Mouse (Mus musculus): Measurements from ENCODE around the gene Vstm4. TPM values are rescaled to one million over a fixed set of nuclear protein-coding genes. Genes with fewer than 3 reads are reported as not detected.

Vstm4 gene
- total RNA-seq, 1 experiment: 0.36 TPM

DNA sequence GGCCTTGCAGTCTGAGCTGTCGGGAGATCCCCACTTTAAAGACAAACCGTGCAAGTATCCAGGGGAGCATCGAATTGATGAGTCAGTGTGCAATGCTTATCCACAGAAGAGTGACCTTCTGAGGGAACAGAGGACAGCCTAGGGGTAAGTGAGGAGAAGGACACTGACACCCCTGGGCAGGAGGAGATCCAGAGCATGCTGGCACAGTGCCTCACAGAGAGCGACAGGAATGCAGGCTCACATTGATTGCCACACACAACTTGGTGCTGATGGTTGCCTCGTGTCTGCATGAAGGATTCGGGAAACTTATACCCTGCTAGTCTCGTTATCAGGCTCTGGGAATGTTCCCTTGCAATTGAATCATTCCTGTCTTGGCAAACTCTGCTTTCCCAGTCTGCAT is 39.3 kb upstream of the Vstm4 start:
- Histone ChIP-seq H3K4me1 (ENCODE audit: control insufficient read depth in 2 of 2, insufficient read depth in 2 of 2, low read length in 2 of 2, poor library complexity in 1 of 2) (no peaks in the 10 kb centered on the region), H3K9me3 (ENCODE audit: control insufficient read depth, insufficient read depth, low read depth, low read length) (no peaks in the 10 kb centered on the region), H3K27ac (ENCODE audit: insufficient read depth, low read depth, low read length, poor library complexity, severe bottlenecking) (no peak overlapping the region), H3K4me3 (ENCODE audit: insufficient read depth in 1 of 2, low read depth in 1 of 2, low read length in 2 of 2, poor library complexity in 1 of 2, severe bottlenecking in 1 of 2) (no peak overlapping the region), H3K9ac (ENCODE audit: insufficient read depth, low read depth, low read length, poor library complexity, severe bottlenecking) (no peak overlapping the region), H3K36me3 (ENCODE audit: control insufficient read depth, insufficient read depth, low read length, poor library complexity, severe bottlenecking) (no peaks in the 10 kb centered on the region)
- in situ Hi-C loops (cut with MboI; ENCODE audit: low sequenced_read_pairs in 2 of 2, unreplicated experiment in 2 of 2): no loop called here
- DNase-seq (ENCODE audit: low read depth, low spot score): no peak
- TF ChIP-seq MAFK (IDR thresholded peaks at IDR 0.05; ENCODE audit: insufficient read depth, low read depth, low read length) (no peak), HCFC1 (IDR thresholded peaks at IDR 0.05; ENCODE audit: borderline replicate concordance, insufficient read depth, low read length) (no peak), ZNF384 (IDR thresholded peaks at IDR 0.05; ENCODE audit: low read depth, low read length) (no peak), ZC3H11A (IDR thresholded peaks at IDR 0.05; ENCODE audit: borderline replicate concordance, low read depth, low read length) (no peak), CHD2 (IDR thresholded peaks at IDR 0.05; ENCODE audit: low read depth, low read length) (no peak)

DNA sequence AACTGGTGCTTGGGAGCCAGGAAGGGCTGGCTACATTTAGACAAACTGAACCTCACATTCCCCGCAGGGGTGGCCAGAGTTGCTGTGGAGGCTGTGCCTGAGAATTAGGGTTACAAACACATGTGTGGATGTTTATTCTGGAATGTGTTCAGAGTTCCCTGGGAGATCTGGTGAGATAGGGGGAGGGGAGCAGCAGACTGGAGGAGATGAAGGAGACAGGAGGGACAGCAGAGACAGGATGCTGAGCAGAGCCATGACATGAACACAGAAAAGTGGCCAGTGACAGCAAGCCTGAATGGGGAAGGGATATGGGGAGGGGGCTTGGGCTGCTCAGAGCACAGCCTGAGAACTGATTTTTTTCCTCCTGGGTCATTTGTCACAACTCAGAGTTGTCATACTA is 37.3 kb upstream of the Vstm4 start:
- Histone ChIP-seq H3K4me3 (ENCODE audit: insufficient read depth in 1 of 2, low read depth in 1 of 2, low read length in 2 of 2, poor library complexity in 1 of 2, severe bottlenecking in 1 of 2) (no peak overlapping the region), H3K9ac (ENCODE audit: insufficient read depth, low read depth, low read length, poor library complexity, severe bottlenecking) (no peak overlapping the region), H3K4me1 (ENCODE audit: control insufficient read depth in 2 of 2, insufficient read depth in 2 of 2, low read length in 2 of 2, poor library complexity in 1 of 2) (no peaks in the 10 kb centered on the region), H3K36me3 (ENCODE audit: control insufficient read depth, insufficient read depth, low read length, poor library complexity, severe bottlenecking) (no peaks in the 10 kb centered on the region), H3K27ac (ENCODE audit: insufficient read depth, low read depth, low read length, poor library complexity, severe bottlenecking) (no peak overlapping the region), H3K9me3 (ENCODE audit: control insufficient read depth, insufficient read depth, low read depth, low read length) (no peaks in the 10 kb centered on the region)
- no peak for DNase-seq (ENCODE audit: low read depth, low spot score)
- in situ Hi-C loops (cut with MboI; ENCODE audit: low sequenced_read_pairs in 2 of 2, unreplicated experiment in 2 of 2): no loop called here
- TF ChIP-seq HCFC1 (IDR thresholded peaks at IDR 0.05; ENCODE audit: borderline replicate concordance, insufficient read depth, low read length): no peak
- no peak for TF ChIP-seq ZNF384 (IDR thresholded peaks at IDR 0.05; ENCODE audit: low read depth, low read length)
- TF ChIP-seq CHD2 (IDR thresholded peaks at IDR 0.05; ENCODE audit: low read depth, low read length): no peak
- TF ChIP-seq MAFK (IDR thresholded peaks at IDR 0.05; ENCODE audit: insufficient read depth, low read depth, low read length): no peak
- no peak for TF ChIP-seq ZC3H11A (IDR thresholded peaks at IDR 0.05; ENCODE audit: borderline replicate concordance, low read depth, low read length)

DNA sequence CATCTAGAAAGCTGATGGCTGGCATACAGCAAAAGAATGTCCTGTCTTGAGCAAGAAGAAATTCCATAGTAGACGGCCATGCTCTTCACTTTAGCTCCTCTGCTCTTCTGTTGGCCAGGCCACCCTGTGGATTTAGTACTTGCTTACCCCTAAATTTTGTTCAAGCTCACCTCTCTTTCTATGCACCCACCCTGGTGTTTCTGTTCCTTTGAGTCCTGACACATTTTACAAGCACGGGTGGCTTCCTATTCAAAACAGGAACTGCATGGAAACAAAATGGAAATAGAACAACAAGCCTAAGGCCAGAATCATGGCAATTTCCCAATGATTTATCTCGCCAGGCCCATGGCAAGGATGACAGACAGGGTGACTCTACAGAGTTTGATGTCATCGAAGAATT is 33.7 kb upstream of the Vstm4 start:
- Histone ChIP-seq H3K9me3 (ENCODE audit: control insufficient read depth, insufficient read depth, low read depth, low read length) (no peaks in the 10 kb centered on the region), H3K4me3 (ENCODE audit: insufficient read depth in 1 of 2, low read depth in 1 of 2, low read length in 2 of 2, poor library complexity in 1 of 2, severe bottlenecking in 1 of 2) (no peak overlapping the region), H3K9ac (ENCODE audit: insufficient read depth, low read depth, low read length, poor library complexity, severe bottlenecking) (no peak overlapping the region), H3K4me1 (ENCODE audit: control insufficient read depth in 2 of 2, insufficient read depth in 2 of 2, low read length in 2 of 2, poor library complexity in 1 of 2) (peaks cover 3 to 25% of the 10 kb centered on the region in 2 experiments; a peak in 3 of 4 replicates), H3K36me3 (ENCODE audit: control insufficient read depth, insufficient read depth, low read length, poor library complexity, severe bottlenecking) (no peaks in the 10 kb centered on the region), H3K27ac (ENCODE audit: insufficient read depth, low read depth, low read length, poor library complexity, severe bottlenecking) (no peak overlapping the region)
- no peak for TF ChIP-seq HCFC1 (IDR thresholded peaks at IDR 0.05; ENCODE audit: borderline replicate concordance, insufficient read depth, low read length)
- no peak for TF ChIP-seq ZNF384 (IDR thresholded peaks at IDR 0.05; ENCODE audit: low read depth, low read length)
- no peak for TF ChIP-seq MAFK (IDR thresholded peaks at IDR 0.05; ENCODE audit: insufficient read depth, low read depth, low read length)
- TF ChIP-seq CHD2 (IDR thresholded peaks at IDR 0.05; ENCODE audit: low read depth, low read length): no peak
- TF ChIP-seq ZC3H11A (IDR thresholded peaks at IDR 0.05; ENCODE audit: borderline replicate concordance, low read depth, low read length): no peak
- in situ Hi-C loops (cut with MboI; ENCODE audit: low sequenced_read_pairs in 2 of 2, unreplicated experiment in 2 of 2): no loop called here
- DNase-seq (ENCODE audit: low read depth, low spot score): no peak

DNA sequence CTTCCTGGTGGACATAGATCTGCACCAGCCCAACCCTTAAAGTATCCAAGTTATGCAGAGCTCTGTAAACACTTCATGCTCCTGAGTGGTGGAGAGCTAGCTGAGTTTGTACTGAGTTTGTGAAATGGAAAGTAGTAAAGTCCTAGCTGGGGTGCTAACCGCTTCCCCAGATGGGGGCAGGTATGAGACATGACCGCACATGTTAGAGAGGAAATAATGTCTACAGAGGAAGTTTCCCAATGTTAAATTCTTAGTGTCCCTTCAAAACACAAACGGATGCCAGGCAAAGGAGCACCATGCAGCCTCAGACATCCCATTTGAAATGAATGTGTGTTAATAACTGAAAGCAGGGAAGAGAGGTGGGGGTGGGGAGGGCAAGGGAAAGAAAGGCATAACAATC is 32.7 kb upstream of the Vstm4 start:
- Histone ChIP-seq H3K36me3 (ENCODE audit: control insufficient read depth, insufficient read depth, low read length, poor library complexity, severe bottlenecking) (no peaks in the 10 kb centered on the region), H3K27ac (ENCODE audit: insufficient read depth, low read depth, low read length, poor library complexity, severe bottlenecking) (no peak overlapping the region), H3K4me1 (ENCODE audit: control insufficient read depth in 2 of 2, insufficient read depth in 2 of 2, low read length in 2 of 2, poor library complexity in 1 of 2) (peaks cover 3 to 27% of the 10 kb centered on the region in 2 experiments; a peak in 3 of 4 replicates), H3K4me3 (ENCODE audit: insufficient read depth in 1 of 2, low read depth in 1 of 2, low read length in 2 of 2, poor library complexity in 1 of 2, severe bottlenecking in 1 of 2) (no peak overlapping the region), H3K9ac (ENCODE audit: insufficient read depth, low read depth, low read length, poor library complexity, severe bottlenecking) (no peak overlapping the region), H3K9me3 (ENCODE audit: control insufficient read depth, insufficient read depth, low read depth, low read length) (no peaks in the 10 kb centered on the region)
- DNase-seq (ENCODE audit: low read depth, low spot score): no peak
- no peak for TF ChIP-seq MAFK (IDR thresholded peaks at IDR 0.05; ENCODE audit: insufficient read depth, low read depth, low read length)
- TF ChIP-seq CHD2 (IDR thresholded peaks at IDR 0.05; ENCODE audit: low read depth, low read length): no peak
- TF ChIP-seq ZC3H11A (IDR thresholded peaks at IDR 0.05; ENCODE audit: borderline replicate concordance, low read depth, low read length): no peak
- TF ChIP-seq HCFC1 (IDR thresholded peaks at IDR 0.05; ENCODE audit: borderline replicate concordance, insufficient read depth, low read length): no peak
- no peak for TF ChIP-seq ZNF384 (IDR thresholded peaks at IDR 0.05; ENCODE audit: low read depth, low read length)
- in situ Hi-C loops (cut with MboI; ENCODE audit: low sequenced_read_pairs in 2 of 2, unreplicated experiment in 2 of 2): no loop called here

Measured in ES-E14 (cell line).